Mouse (Mus musculus): ENCODE results near the gene Ttc23l.

GRCm38 (mm10) chr15:10564201-10564600 lies 5.7 kb upstream of the Ttc23l start:
- TF ChIP-seq CTCF (IDR thresholded peaks at IDR 0.05; ENCODE audit: borderline replicate concordance, extremely low read depth, insufficient read depth, insufficient read length) (no peak), POLR2A (IDR thresholded peaks at IDR 0.05; ENCODE audit: borderline replicate concordance, extremely low read depth, insufficient read depth, insufficient read length, poor library complexity, severe bottlenecking) (no peak)
